Mouse (Mus musculus) MEL (cell line): Measurements from ENCODE around the gene Spag5. TPM values are rescaled to one million over a fixed set of nuclear protein-coding genes. Genes with fewer than 3 reads are reported as not detected.

Experiments
- DNase-seq: peaks from one replicate; pipeline ENCODE4 v3.0.0; 2011; ENCODE audit warnings: low read depth, low spot score
- H3K27ac ChIP-seq: 2 replicates; pipeline ENCODE4 v1.5.1; 2012; ENCODE audit warnings: low read depth, mild to moderate bottlenecking, control low read depth, low read length, moderate library complexity; ENCODE audit not compliant: control insufficient read depth
- H3K27me3 ChIP-seq, 2 experiments: fragments of 150-350 bp in 1 of 2; sonication (generic) in 1 of 2; 2 replicates each; pipeline ENCODE4 v1.6.1; 2012; ENCODE audit warnings: low read length in 2 of 2, mild to moderate bottlenecking in 2 of 2, improper control_type of control experiment in 1 of 2, moderate library complexity in 1 of 2; ENCODE audit not compliant: insufficient read depth in 2 of 2, control insufficient read depth in 1 of 2
- H3K36me3 ChIP-seq, 2 experiments: 2 replicates each; pipeline ENCODE4 v1.6.1; 2012 to 2014; ENCODE audit warnings: low read length in 2 of 2, improper control_type of control experiment in 1 of 2, inconsistent platforms in 1 of 2, mild to moderate bottlenecking in 1 of 2; ENCODE audit not compliant: insufficient read depth in 2 of 2, control insufficient read depth in 1 of 2
- H3K4me1 ChIP-seq, 2 experiments: fragments of 150-350 bp in 1 of 2; sonication (generic) in 1 of 2; 2 replicates each; pipeline ENCODE4 v1.6.1; 2012; ENCODE audit warnings: low read length in 2 of 2, improper control_type of control experiment in 1 of 2, mild to moderate bottlenecking in 1 of 2; ENCODE audit not compliant: insufficient read depth in 2 of 2, control insufficient read depth in 1 of 2
- H3K4me3 ChIP-seq, 2 experiments: fragments of 150-350 bp in 1 of 2; sonication (generic) in 1 of 2; 2 replicates each; pipeline ENCODE4 v1.5.1; 2012; ENCODE audit warnings: low read depth in 2 of 2, low read length in 2 of 2, mild to moderate bottlenecking in 2 of 2, moderate library complexity in 2 of 2, control low read depth in 1 of 2, improper control_type of control experiment in 1 of 2; ENCODE audit not compliant: control insufficient read depth in 1 of 2, insufficient read depth in 1 of 2
- H3K79me2 ChIP-seq: 2 replicates; pipeline ENCODE4 v1.6.1; 2012; ENCODE audit warnings: mild to moderate bottlenecking, low read length, moderate library complexity; ENCODE audit not compliant: control insufficient read depth, poor library complexity, insufficient read depth
- H3K9ac ChIP-seq: 2 replicates; pipeline ENCODE4 v1.6.1; 2012; ENCODE audit warnings: low read depth, mild to moderate bottlenecking, control low read depth, low read length, moderate library complexity; ENCODE audit not compliant: control insufficient read depth, poor library complexity, severe bottlenecking
- H3K9me3 ChIP-seq: fragments of 150-350 bp; sonication (generic); replicated peaks from 2 replicates; pipeline ENCODE4 v1.6.1; 2012; ENCODE audit warnings: mild to moderate bottlenecking, low read length, improper control_type of control experiment, moderate library complexity; ENCODE audit not compliant: insufficient read depth
- E2F4 ChIP-seq: IDR thresholded peaks from 2 replicates; pipeline ENCODE4 v1.6.1; 2011; ENCODE audit warnings: low read depth, low read length, improper control_type of control experiment, borderline replicate concordance
- ELF1 ChIP-seq: IDR thresholded peaks from 2 replicates; pipeline ENCODE4 v1.6.1; 2014; ENCODE audit warnings: low read depth, mild to moderate bottlenecking, inconsistent platforms, low read length, improper control_type of control experiment, moderate library complexity
- GABPA ChIP-seq: IDR thresholded peaks from 2 replicates; pipeline ENCODE4 v1.6.1; 2012; ENCODE audit warnings: low read depth, mild to moderate bottlenecking, inconsistent platforms, low read length, improper control_type of control experiment, moderate library complexity
- GATA1 ChIP-seq: IDR thresholded peaks from 2 replicates; pipeline ENCODE4 v1.6.1; 2011; ENCODE audit warnings: low read depth, low read length, improper control_type of control experiment
- HCFC1 ChIP-seq: IDR thresholded peaks from 2 replicates; pipeline ENCODE4 v1.6.1; 2012; ENCODE audit warnings: low read depth, mild to moderate bottlenecking, inconsistent platforms, low read length, improper control_type of control experiment, moderate library complexity
- KAT2A ChIP-seq: conservative IDR thresholded peaks from 2 replicates; pipeline ENCODE4 v1.6.1; 2012; ENCODE audit warnings: low read depth, low read length, improper control_type of control experiment, inconsistent platforms
- MEF2A ChIP-seq: IDR thresholded peaks from 2 replicates; pipeline ENCODE4 v1.6.1; 2014; ENCODE audit warnings: low read depth, mild to moderate bottlenecking, inconsistent platforms, low read length, improper control_type of control experiment; ENCODE audit not compliant: poor library complexity, insufficient replicate concordance, severe bottlenecking; ENCODE audit errors: extremely low read depth
- MXI1 ChIP-seq: IDR thresholded peaks from 2 replicates; pipeline ENCODE4 v1.6.1; 2011; ENCODE audit warnings: mild to moderate bottlenecking, low read depth, low read length, improper control_type of control experiment
- MYB ChIP-seq: IDR thresholded peaks from 2 replicates; pipeline ENCODE4 v1.6.1; 2011; ENCODE audit warnings: mild to moderate bottlenecking, low read depth, low read length, improper control_type of control experiment
- MYC ChIP-seq: IDR thresholded peaks from 2 replicates; pipeline ENCODE4 v1.6.1; 2011; ENCODE audit warnings: low read depth, mild to moderate bottlenecking, low read length, improper control_type of control experiment, moderate library complexity
- NELFE ChIP-seq: IDR thresholded peaks from 2 replicates; pipeline ENCODE4 v1.6.1; 2011; ENCODE audit warnings: low read depth, low read length, improper control_type of control experiment
- NRF1 ChIP-seq: IDR thresholded peaks from 2 replicates; pipeline ENCODE4 v1.6.1; 2014; ENCODE audit warnings: low read depth, mild to moderate bottlenecking, inconsistent platforms, low read length, improper control_type of control experiment, moderate library complexity; ENCODE audit not compliant: poor library complexity, insufficient read depth, severe bottlenecking
- POLR2A ChIP-seq, 2 experiments: IDR thresholded peaks; 2 replicates each; pipeline ENCODE4 v1.6.1; 2011 to 2012; ENCODE audit warnings: low read length in 2 of 2, mild to moderate bottlenecking in 2 of 2, control low read depth in 1 of 2, improper control_type of control experiment in 1 of 2, low read depth in 1 of 2, moderate library complexity in 1 of 2; ENCODE audit not compliant: control insufficient read depth in 1 of 2, insufficient read depth in 1 of 2, poor library complexity in 1 of 2
- POLR2AphosphoS2 ChIP-seq: IDR thresholded peaks from 2 replicates; pipeline ENCODE4 v1.6.1; 2011; ENCODE audit warnings: low read length, improper control_type of control experiment
- POLR2AphosphoS5 ChIP-seq: IDR thresholded peaks from 2 replicates; pipeline ENCODE4 v1.6.1; 2012; ENCODE audit warnings: low read depth, borderline replicate concordance, mild to moderate bottlenecking, inconsistent platforms, low read length, moderate library complexity, mixed read lengths
- RCOR1 ChIP-seq: IDR thresholded peaks from 2 replicates; pipeline ENCODE4 v1.6.1; 2012; ENCODE audit warnings: low read depth, mild to moderate bottlenecking, inconsistent platforms, low read length, improper control_type of control experiment
- SIN3A ChIP-seq: IDR thresholded peaks from 2 replicates; pipeline ENCODE4 v1.6.1; 2012; ENCODE audit warnings: low read length, improper control_type of control experiment, inconsistent platforms
- SMC3 ChIP-seq: IDR thresholded peaks from 2 replicates; pipeline ENCODE4 v1.6.1; 2011; ENCODE audit warnings: low read depth, low read length, improper control_type of control experiment
- TBP ChIP-seq: IDR thresholded peaks from 2 replicates; pipeline ENCODE4 v1.8.0; 2011; ENCODE audit warnings: low read depth, low read length, improper control_type of control experiment
- TCF12 ChIP-seq: IDR thresholded peaks from 2 replicates; pipeline ENCODE4 v1.6.1; 2014; ENCODE audit warnings: low read depth, mild to moderate bottlenecking, inconsistent platforms, low read length, improper control_type of control experiment, moderate library complexity
- UBTF ChIP-seq: IDR thresholded peaks from 2 replicates; pipeline ENCODE4 v1.6.1; 2012; ENCODE audit warnings: low read depth, mild to moderate bottlenecking, inconsistent platforms, low read length, improper control_type of control experiment, moderate library complexity, borderline replicate concordance; ENCODE audit not compliant: insufficient read depth
- USF1 ChIP-seq: IDR thresholded peaks from 2 replicates; pipeline ENCODE4 v1.6.1; 2014; ENCODE audit warnings: low read depth, mild to moderate bottlenecking, inconsistent platforms, low read length, improper control_type of control experiment, moderate library complexity
- USF2 ChIP-seq, 2 experiments: IDR thresholded peaks; 2 replicates each; pipeline ENCODE4 v1.6.1; 2011 to 2012; ENCODE audit warnings: improper control_type of control experiment in 2 of 2, low read length in 2 of 2, borderline replicate concordance in 1 of 2, inconsistent platforms in 1 of 2, low read depth in 1 of 2, mild to moderate bottlenecking in 1 of 2; ENCODE audit not compliant: insufficient read depth in 1 of 2
- ZKSCAN1 ChIP-seq: IDR thresholded peaks from 2 replicates; pipeline ENCODE4 v1.6.1; 2012; ENCODE audit warnings: low read depth, mild to moderate bottlenecking, inconsistent platforms, low read length, improper control_type of control experiment, moderate library complexity
- ZMIZ1 ChIP-seq: IDR thresholded peaks from 2 replicates; pipeline ENCODE4 v1.6.1; 2012; ENCODE audit warnings: low read depth, mild to moderate bottlenecking, inconsistent platforms, low read length, improper control_type of control experiment, moderate library complexity
- polyA plus RNA-seq, 2 experiments: library from polyadenylated mRNA; stranded (reverse) in 1 of 2; unstranded in 1 of 2; fragments of >175 nt in 1 of 2; fragments of >200 nt in 1 of 2; gene quantifications; 2 replicates each; pipeline versions ENCODE4 v1.2.1 to v1.2.4; 2012; ENCODE audit warnings: low replicate concordance in 2 of 2, low read depth in 1 of 2; ENCODE audit not compliant: insufficient read length in 2 of 2, insufficient read depth in 1 of 2, missing spikeins in 1 of 2
- total RNA-seq: library from RNA; depleted of rRNA; stranded (reverse); fragments of 300-350 nt; gene quantifications from 2 replicates; pipeline ENCODE4 v1.2.3, GENCODE M21; 2012; rRNA removed

The Spag5 gene
- total RNA-seq = 40.1 and 50.9 TPM in 2 replicates
- 100 to 1,000 TPM in 1 of 2 experiments, 10 to 100 TPM in 1; 77.5 to 274 TPM for polyA plus RNA-seq

- H3K9ac ChIP-seq = peak within 1 kb of the TSS; percentile 87
- H3K27ac ChIP-seq = peak within 1 kb of the TSS; percentile 91
- peaks cover 32% of the 10 kb centered on the region for H3K79me2 ChIP-seq
- TF ChIP-seq ZMIZ1 (peak; percentile 97), TBP (peak; percentile 97), TCF12 (peak; percentile 82), NELFE (peak; percentile 98), MEF2A (peak; percentile 26; the same call in 1 of the 2 replicates), NRF1 (peak; percentile 67), MYB (no peak), SMC3 (no peak), MXI1 (peak; percentile 93), UBTF (peak; percentile 35; the same call in 1 of the 2 replicates), MYC (peak; percentile 45; the same call in 1 of the 2 replicates), KAT2A (no peak; the same call in 1 of the 2 replicates), HCFC1 (peak; percentile 58), ELF1 (peak; percentile 48; the same call in 1 of the 2 replicates), GABPA (no peak), USF1 (peak; percentile 68), RCOR1 (peak; percentile 1; the same call in 1 of the 2 replicates), E2F4 (peak; percentile 87; the same call in 1 of the 2 replicates), POLR2A (IDR thresholded peaks at IDR 0.05; ENCODE audit: control insufficient read depth in 1 of 2, insufficient read depth in 1 of 2, low read depth in 1 of 2, low read length in 2 of 2, poor library complexity in 1 of 2) (peak; percentile 97 to 99), USF2 (IDR thresholded peaks at IDR 0.05; ENCODE audit: borderline replicate concordance in 1 of 2, insufficient read depth in 1 of 2, low read depth in 1 of 2, low read length in 2 of 2) (no peak), SIN3A (peak; percentile 93), ZKSCAN1 (no peak), GATA1 (no peak), POLR2AphosphoS2 (peak; percentile 99), POLR2AphosphoS5 (peak; percentile 76; the same call in 1 of the 2 replicates)
- no peaks in the 10 kb centered on the region for H3K27me3 ChIP-seq
- peak; percentile 98 for DNase-seq
- peaks cover 30 to 45% of the 10 kb centered on the region in 2 experiments for H3K36me3 ChIP-seq
- peak within 1 kb of the TSS; percentile 79 to 87 for H3K4me3 ChIP-seq
- H3K9me3 ChIP-seq = no peaks in the 10 kb centered on the region
- peaks cover 15% of the 10 kb centered on the region in 2 experiments; a peak in 3 of 4 replicates for H3K4me1 ChIP-seq
These were observed at the start of gene Spag5 for GRCm38 (mm10) chr11:78301357-78302084. Spag5 (plus strand) TSS chr11:78301529.
